Mouse (Mus musculus): ENCODE data around the gene Bag1. TPM values are rescaled to one million over a fixed set of nuclear protein-coding genes. Genes with fewer than 3 reads are reported as not detected.

The Bag1 gene
- total RNA-seq, 1 experiment from 2014 or later: 247 TPM

GRCm38 (mm10) chr4:40888839-40889238, 59.3 kb downstream of the Bag1 start:
- DNase-seq: no peak

Small RNA genes within 50 kb of the gene (microRNA-seq; reads per million reads assigned to microRNA genes)
- gene Mir3094: 0 to 1.7 reads per million in 2 experiments

Other genes starting within 250 kb of the Bag1 start
- 17.8 and 18.6 TPM in 2 replicates for gene Aptx, start 245.1 kb downstream of the Bag1 start, total RNA-seq (2021)
- gene Dnaja1, start 226.1 kb downstream of the Bag1 start, total RNA-seq (2021): 287 and 409 TPM in 2 replicates
- gene Smu1, start 190.4 kb downstream of the Bag1 start, total RNA-seq (2021): 55.8 and 62.3 TPM in 2 replicates
- gene B4galt1, start 94.3 kb downstream of the Bag1 start, total RNA-seq (2021): 69.4 and 70.5 TPM in 2 replicates
- gene Spink4, start 28.2 kb downstream of the Bag1 start, total RNA-seq (2021): 2.3 and 2.8 TPM in 2 replicates
- 74.8 and 78.5 TPM in 2 replicates for gene Chmp5, start 113 bp upstream of the Bag1 start, total RNA-seq (2021)
- 63.1 and 69.5 TPM in 2 replicates for gene Nfx1, start 22.6 kb upstream of the Bag1 start, total RNA-seq (2021)
- gene Aqp7, start 99.8 kb upstream of the Bag1 start, total RNA-seq (2021): 62.7 and 67.7 TPM in 2 replicates
- 2.7 TPM in 1 of 2 replicates, not detected in the other for gene Aqp3, start 149.9 kb upstream of the Bag1 start, total RNA-seq (2021)
- 45.2 and 49.5 TPM in 2 replicates for gene Nol6, start 176.2 kb upstream of the Bag1 start, total RNA-seq (2021)
- gene Ube2r2, start 187.4 kb upstream of the Bag1 start, total RNA-seq (2021): 102 and 113 TPM in 2 replicates

Measured in adrenal gland, postnatal 14 days (tissue).